Mouse (Mus musculus) embryonic fibroblast, embryonic 13.5 days (primary cell): ENCODE measurements around the gene Ndufa7. TPM values are rescaled to one million over a fixed set of nuclear protein-coding genes. Genes with fewer than 3 reads are reported as not detected.
"Not testable (repeated sequence)": the region's sequence is repeated elsewhere in the genome, so short reads cannot be mapped to it uniquely, and the experiment has no call there.

ENCODE experiments used
- H3K27ac ChIP-seq: 2 replicates; pipeline ENCODE4 v1.5.1; 2012; ENCODE audit warnings: low read length, control low read depth, inconsistent platforms; ENCODE audit not compliant: insufficient read depth
- H3K4me1 ChIP-seq: 2 replicates; pipeline ENCODE4 v1.6.1; 2011; ENCODE audit warnings: low read length; ENCODE audit not compliant: control insufficient read depth, insufficient read depth
- H3K4me3 ChIP-seq: 2 replicates; pipeline ENCODE4 v1.5.1; 2011; ENCODE audit warnings: mild to moderate bottlenecking, control low read depth, low read length; ENCODE audit not compliant: insufficient read depth
- CTCF ChIP-seq: IDR thresholded peaks from 2 replicates; pipeline ENCODE4 v1.5.1; 2011; ENCODE audit warnings: mild to moderate bottlenecking, control low read depth, low read length, moderate library complexity, borderline replicate concordance; ENCODE audit not compliant: insufficient read depth
- POLR2A ChIP-seq: IDR thresholded peaks from 2 replicates; pipeline ENCODE4 v1.6.1; 2011; ENCODE audit warnings: low read depth, mild to moderate bottlenecking, control low read depth, low read length, moderate library complexity
- polyA plus RNA-seq: library from polyadenylated mRNA; stranded (reverse); fragments of >200 nt; gene quantifications from 2 replicates; pipeline ENCODE4 v1.2.4, GENCODE M21; 2011; ENCODE audit warnings: low read depth; ENCODE audit not compliant: missing spikeins, insufficient read length

The Ndufa7 gene
- polyA plus RNA-seq, 1 experiment: 212 TPM

DNA sequence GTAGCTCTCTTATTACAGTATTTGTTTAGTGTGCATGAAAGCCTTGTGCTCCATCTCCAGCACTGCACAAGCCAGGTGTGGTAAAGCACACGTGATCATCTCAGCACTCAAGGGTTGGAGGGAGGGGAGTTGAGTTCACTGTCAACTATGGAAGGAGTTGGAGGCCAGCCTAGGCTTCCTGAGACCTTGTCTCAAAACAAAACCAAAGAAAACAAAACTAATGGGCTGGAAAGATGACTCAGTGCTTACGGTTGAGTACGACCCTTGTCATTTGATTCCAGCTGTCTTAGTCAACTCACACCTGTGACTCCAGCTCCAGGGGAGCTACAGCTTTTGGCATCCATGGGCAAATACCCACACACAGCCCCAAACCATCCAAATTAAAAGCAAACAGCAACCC, 11.9 kb upstream of the Ndufa7 start:
- Histone ChIP-seq H3K4me3 (no peak overlapping the region), H3K4me1 (peaks cover 12% of the 10 kb centered on the region), H3K27ac (no peak overlapping the region)
- TF ChIP-seq POLR2A (no peak), CTCF (no peak)

- H3K4me1 ChIP-seq: peaks cover 12% of the 10 kb centered on the region
- TF ChIP-seq POLR2A (no peak), CTCF (no peak)
- no peak overlapping the region for H3K27ac ChIP-seq
- no peak overlapping the region for H3K4me3 ChIP-seq
These were observed 11.4 kb upstream of the Ndufa7 start for GRCm38 (mm10) chr17:33812990-33813389.

GRCm38 (mm10) chr17:33815399-33815798, 9.0 kb upstream of the Ndufa7 start:
- TF ChIP-seq CTCF (no peak), POLR2A (no peak)
- Histone ChIP-seq H3K4me1 (peaks cover 12% of the 10 kb centered on the region), H3K27ac (no peak overlapping the region)

GRCm38 (mm10) chr17:33816612-33817011, 7.8 kb upstream of the Ndufa7 start:
- Histone ChIP-seq H3K27ac (no peak overlapping the region), H3K4me3 (no peak overlapping the region), H3K4me1 (peaks cover 9% of the 10 kb centered on the region)

More at GRCm38 (mm10) chr17:33815399-33815798, 9.0 kb upstream of the Ndufa7 start:
- H3K4me3 ChIP-seq: no peak overlapping the region

GRCm38 (mm10) chr17:33817184-33817968, 7.0 kb upstream of the Ndufa7 start:
- TF ChIP-seq POLR2A (peak; percentile 67), CTCF (no peak)
- Histone ChIP-seq H3K27ac (peak overlapping the region; percentile 48), H3K4me3 (peak overlapping the region; percentile 31), H3K4me1 (peaks cover 8% of the 10 kb centered on the region)

More at GRCm38 (mm10) chr17:33816612-33817011, 7.8 kb upstream of the Ndufa7 start:
- TF ChIP-seq POLR2A (no peak), CTCF (no peak)

DNA sequence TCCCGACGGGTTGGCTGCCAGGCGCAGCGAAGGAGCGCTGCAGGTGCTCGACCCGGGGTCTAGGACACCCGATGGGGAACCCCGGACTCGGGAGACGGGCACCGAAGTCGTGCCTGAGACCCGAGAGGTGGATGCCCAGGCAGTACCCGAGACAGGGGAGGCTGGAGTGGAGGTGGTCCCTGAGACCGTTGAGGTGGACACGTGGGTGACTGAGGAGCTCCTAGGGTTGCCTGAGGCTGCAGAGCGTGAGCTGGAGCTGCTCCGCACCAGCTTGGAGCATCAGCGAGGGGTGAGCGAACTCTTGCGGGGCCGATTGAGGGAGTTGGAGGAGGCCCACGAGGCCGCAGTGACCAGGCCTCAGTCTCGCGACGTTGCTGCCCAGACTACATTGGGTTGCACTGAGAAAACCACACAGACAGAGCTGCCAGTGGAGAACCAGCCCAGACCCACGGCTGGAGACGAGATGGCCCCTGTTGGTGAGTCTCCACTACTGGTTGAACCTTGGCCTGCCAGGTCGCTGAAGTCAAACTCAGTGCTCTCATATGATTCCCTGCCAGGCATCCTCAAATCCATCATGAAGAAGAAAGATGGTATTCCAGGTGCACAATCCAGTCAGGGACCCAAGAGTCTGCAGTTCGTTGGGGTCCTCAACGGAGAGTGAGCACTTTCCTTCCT, 6.3 kb upstream of the Ndufa7 start:
- Histone ChIP-seq H3K4me3 (no peak overlapping the region), H3K27ac (peak overlapping the region; percentile 48)
- TF ChIP-seq POLR2A: peak; percentile 16; the same call in 1 of the 2 replicates
- TF ChIP-seq CTCF: no peak

GRCm38 (mm10) chr17:33822436-33822959, 1.9 kb upstream of the Ndufa7 start:
- H3K4me3 ChIP-seq: peak overlapping the region; percentile 95

More for the DNA sequence above, 6.3 kb upstream of the Ndufa7 start:
- H3K4me1 ChIP-seq: peaks cover under 1% of the 10 kb centered on the region; the same call in 1 of the 2 replicates

DNA sequence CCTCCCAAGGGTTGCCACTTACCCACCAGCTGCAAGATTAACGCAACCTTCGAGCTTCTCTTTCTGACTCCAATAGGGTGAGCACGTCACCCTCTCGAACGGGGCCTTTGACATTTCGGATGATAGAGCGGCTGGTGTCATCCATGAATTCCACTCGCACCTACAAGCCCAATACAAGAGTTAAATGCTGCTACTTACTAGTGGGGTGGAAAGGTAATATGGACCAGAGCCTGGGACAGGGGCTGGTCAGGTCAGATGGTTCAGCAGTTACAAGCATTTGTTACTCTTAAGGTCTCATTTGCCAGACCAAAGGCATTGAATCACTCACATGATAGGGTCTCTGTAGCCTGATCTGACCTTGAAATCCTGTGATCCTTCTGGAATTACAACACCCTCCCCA, 1.2 kb upstream of the Ndufa7 start:
- not testable (repeated sequence) for H3K4me1 ChIP-seq, H3K27ac ChIP-seq

More at GRCm38 (mm10) chr17:33822436-33822959, 1.9 kb upstream of the Ndufa7 start:
- no peak overlapping the region for H3K27ac ChIP-seq
- H3K4me1 ChIP-seq: no peaks in the 10 kb centered on the region; the same call in 1 of the 2 replicates
- no peak for TF ChIP-seq CTCF
- TF ChIP-seq POLR2A: no peak

DNA sequence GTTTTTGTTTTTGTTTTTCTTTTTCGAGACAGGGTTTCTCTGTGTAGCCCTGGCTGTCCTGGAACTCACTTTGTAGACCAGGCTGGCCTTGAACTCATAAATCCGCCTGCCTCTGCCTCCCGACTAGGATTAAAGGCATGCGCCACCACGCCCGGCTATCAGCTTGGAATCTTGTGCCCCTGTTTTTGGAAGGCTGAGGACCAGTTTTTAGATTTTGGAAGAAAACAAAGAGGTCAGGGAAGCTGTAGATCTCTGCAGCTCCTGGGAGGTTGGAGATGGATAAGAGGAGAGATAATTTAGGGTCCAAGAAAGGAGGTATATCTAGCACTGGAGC, 592 bp downstream of the Ndufa7 start:
- not testable (repeated sequence) for H3K4me1 ChIP-seq
- Histone ChIP-seq H3K27ac (peak overlapping the region; percentile 66), H3K4me3 (peak overlapping the region; percentile 95)

More for the DNA sequence above, 1.2 kb upstream of the Ndufa7 start:
- peak overlapping the region; percentile 95 for H3K4me3 ChIP-seq

DNA sequence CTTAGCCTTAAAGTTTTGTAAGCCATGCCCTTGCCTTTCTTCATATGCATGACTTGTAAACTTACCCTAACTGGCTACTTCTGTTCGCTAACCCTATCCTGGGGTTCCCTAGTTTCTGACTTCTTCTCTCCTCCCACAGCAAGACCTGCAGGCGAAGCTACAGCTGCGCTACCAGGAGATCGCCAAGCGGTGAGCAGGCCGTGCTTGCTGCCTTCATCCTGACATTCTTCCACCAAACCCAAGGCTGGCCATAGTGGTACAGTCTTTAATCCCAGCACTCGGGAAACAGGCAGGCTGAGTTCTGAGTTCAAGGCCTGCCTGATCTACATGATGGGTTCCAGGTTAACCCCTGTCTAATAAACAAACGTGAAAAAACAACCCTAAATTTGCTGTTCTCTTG, 1.1 kb downstream of the Ndufa7 start:
- TF ChIP-seq CTCF: no peak
- TF ChIP-seq POLR2A: no peak
- Histone ChIP-seq H3K27ac (no peak overlapping the region), H3K4me3 (peak overlapping the region; percentile 95), H3K4me1 (no peaks in the 10 kb centered on the region; the same call in none of the 2 replicates)
